Mouse (Mus musculus): Measurements from ENCODE around the gene Kalrn. TPM values are rescaled to one million over a fixed set of nuclear protein-coding genes. Genes with fewer than 3 reads are reported as not detected.
A peak's percentile ranks its signal among the peaks of the same experiment; 100 is the strongest.

Kalrn gene
- polyA plus RNA-seq, 1 experiment from 2014 or later: 33.2 TPM

GRCm38 (mm10) chr16:34573856-34574491 is 642 bp upstream of the Kalrn start:
- Histone ChIP-seq H3K4me2 (replicated peaks) (peak overlapping the region; percentile 87), H3K27ac (peak overlapping the region; percentile 98), H3K4me1 (peaks cover 27% of the 10 kb centered on the region), H3K4me3 (peak overlapping the region; percentile 91), H3K36me3 (no peaks in the 10 kb centered on the region), H3K27me3 (no peaks in the 10 kb centered on the region), H3K9me3 (replicated peaks) (no peaks in the 10 kb centered on the region), H3K9ac (peak overlapping the region; percentile 97)
- ATAC-seq (ENCODE audit: low FRiP score): peak; percentile 83
- under 1% methylated on average over 42 of the region's 42 CpGs for WGBS

GRCm38 (mm10) chr16:34572406-34573150 is 754 bp downstream of the Kalrn start:
- under 1% methylated on average over 54 of the region's 61 CpGs for WGBS
- Histone ChIP-seq H3K36me3 (peaks cover 1% of the 10 kb centered on the region; the same call in 1 of the 2 replicates), H3K9me3 (replicated peaks) (no peaks in the 10 kb centered on the region), H3K4me2 (replicated peaks) (peak overlapping the region; percentile 87), H3K4me1 (peaks cover 31% of the 10 kb centered on the region), H3K9ac (peak overlapping the region; percentile 97), H3K4me3 (peak overlapping the region; percentile 91), H3K27ac (peak overlapping the region; percentile 98), H3K27me3 (no peaks in the 10 kb centered on the region)
- ATAC-seq (ENCODE audit: low FRiP score): peak; percentile 6; the same call in 1 of the 2 replicates

- Histone ChIP-seq H3K9ac (peak overlapping the region; percentile 97), H3K27me3 (no peaks in the 10 kb centered on the region), H3K4me1 (peaks cover 33% of the 10 kb centered on the region), H3K9me3 (replicated peaks) (no peaks in the 10 kb centered on the region), H3K4me2 (replicated peaks) (peak overlapping the region; percentile 87), H3K4me3 (peak overlapping the region; percentile 91), H3K27ac (peak overlapping the region; percentile 98; the same call in 1 of the 2 replicates), H3K36me3 (peaks cover 6% of the 10 kb centered on the region; the same call in 1 of the 2 replicates)
- under 1% methylated on average over 10 of the region's 10 CpGs for WGBS
- ATAC-seq (ENCODE audit: low FRiP score): no peak
Observed at GRCm38 (mm10) chr16:34571931-34572405, 1.4 kb downstream of the Kalrn start.

GRCm38 (mm10) chr16:34569897-34570296 is 3.4 kb downstream of the Kalrn start:
- Histone ChIP-seq H3K27ac (no peak overlapping the region), H3K9me3 (replicated peaks) (no peaks in the 10 kb centered on the region), H3K4me1 (peaks cover 52% of the 10 kb centered on the region), H3K9ac (no peak overlapping the region), H3K4me3 (no peak overlapping the region), H3K36me3 (peaks cover 6% of the 10 kb centered on the region; the same call in 1 of the 2 replicates), H3K4me2 (replicated peaks) (no peak overlapping the region), H3K27me3 (no peaks in the 10 kb centered on the region)
- ATAC-seq (ENCODE audit: low FRiP score): no peak
- WGBS: 55% methylated on average over 2 of the region's 2 CpGs

GRCm38 (mm10) chr16:34568831-34569230 is 4.5 kb downstream of the Kalrn start:
- no peak overlapping the region for H3K4me3 ChIP-seq
- ATAC-seq (ENCODE audit: low FRiP score): no peak
- no peak overlapping the region for H3K27ac ChIP-seq
- H3K4me1 ChIP-seq: peaks cover 58% of the 10 kb centered on the region
- no peak overlapping the region for H3K9ac ChIP-seq
- no peaks in the 10 kb centered on the region for H3K9me3 ChIP-seq (replicated peaks)
- no peaks in the 10 kb centered on the region for H3K27me3 ChIP-seq
- H3K4me2 ChIP-seq (replicated peaks): no peak overlapping the region
- peaks cover 6% of the 10 kb centered on the region; the same call in 1 of the 2 replicates for H3K36me3 ChIP-seq
- 84% methylated on average over 6 of the region's 6 CpGs for WGBS

- no peak for ATAC-seq (ENCODE audit: low FRiP score)
- Histone ChIP-seq H3K4me2 (replicated peaks) (no peak overlapping the region), H3K4me1 (peaks cover 67% of the 10 kb centered on the region), H3K4me3 (no peak overlapping the region), H3K9ac (no peak overlapping the region), H3K9me3 (replicated peaks) (no peaks in the 10 kb centered on the region), H3K27me3 (no peaks in the 10 kb centered on the region), H3K27ac (no peak overlapping the region), H3K36me3 (peaks cover 6% of the 10 kb centered on the region; the same call in 1 of the 2 replicates)
- WGBS: 82% methylated on average over 11 of the region's 11 CpGs
Observed at GRCm38 (mm10) chr16:34563593-34564280, 9.6 kb downstream of the Kalrn start.

GRCm38 (mm10) chr16:34561734-34562135 is 11.6 kb downstream of the Kalrn start:
- Histone ChIP-seq H3K9me3 (replicated peaks) (no peaks in the 10 kb centered on the region), H3K4me1 (peaks cover 74% of the 10 kb centered on the region), H3K36me3 (no peaks in the 10 kb centered on the region), H3K27ac (peak overlapping the region; percentile 76), H3K4me2 (replicated peaks) (peak overlapping the region; percentile 16), H3K4me3 (no peak overlapping the region), H3K27me3 (no peaks in the 10 kb centered on the region), H3K9ac (no peak overlapping the region)
- ATAC-seq (ENCODE audit: low FRiP score): peak; percentile 88
- 10% methylated on average over 5 of the region's 5 CpGs for WGBS

GRCm38 (mm10) chr16:34560814-34561213 is 12.5 kb downstream of the Kalrn start:
- Histone ChIP-seq H3K4me1 (peaks cover 69% of the 10 kb centered on the region), H3K36me3 (no peaks in the 10 kb centered on the region), H3K27me3 (no peaks in the 10 kb centered on the region), H3K27ac (no peak overlapping the region), H3K9me3 (replicated peaks) (no peaks in the 10 kb centered on the region), H3K4me2 (replicated peaks) (no peak overlapping the region), H3K4me3 (no peak overlapping the region), H3K9ac (no peak overlapping the region)
- WGBS: 59% methylated on average over 5 of the region's 5 CpGs
- ATAC-seq (ENCODE audit: low FRiP score): no peak

GRCm38 (mm10) chr16:34560411-34560810 is 12.9 kb downstream of the Kalrn start:
- WGBS: 83% methylated on average over 2 of the region's 2 CpGs
- Histone ChIP-seq H3K36me3 (no peaks in the 10 kb centered on the region), H3K9ac (no peak overlapping the region), H3K9me3 (replicated peaks) (no peaks in the 10 kb centered on the region), H3K27ac (no peak overlapping the region), H3K4me2 (replicated peaks) (no peak overlapping the region), H3K27me3 (no peaks in the 10 kb centered on the region), H3K4me1 (peaks cover 69% of the 10 kb centered on the region), H3K4me3 (no peak overlapping the region)
- ATAC-seq (ENCODE audit: low FRiP score): no peak

GRCm38 (mm10) chr16:34557891-34558290 is 15.4 kb downstream of the Kalrn start:
- no peaks in the 10 kb centered on the region for H3K36me3 ChIP-seq
- peaks cover 60% of the 10 kb centered on the region for H3K4me1 ChIP-seq
- H3K4me3 ChIP-seq: no peak overlapping the region
- no peaks in the 10 kb centered on the region for H3K27me3 ChIP-seq
- no peak overlapping the region for H3K4me2 ChIP-seq (replicated peaks)
- no peak for ATAC-seq (ENCODE audit: low FRiP score)
- no peak overlapping the region for H3K9ac ChIP-seq
- 58% methylated on average over 6 of the region's 6 CpGs for WGBS
- H3K9me3 ChIP-seq (replicated peaks): no peaks in the 10 kb centered on the region
- H3K27ac ChIP-seq: no peak overlapping the region

- no peak overlapping the region for H3K4me3 ChIP-seq
- no peak for ATAC-seq (ENCODE audit: low FRiP score)
- H3K4me1 ChIP-seq: peaks cover 56% of the 10 kb centered on the region
- no peaks in the 10 kb centered on the region for H3K36me3 ChIP-seq
- H3K27me3 ChIP-seq: no peaks in the 10 kb centered on the region
- H3K27ac ChIP-seq: no peak overlapping the region
- no peaks in the 10 kb centered on the region for H3K9me3 ChIP-seq (replicated peaks)
- no peak overlapping the region for H3K4me2 ChIP-seq (replicated peaks)
- 81% methylated on average over 1 of the region's 1 CpGs for WGBS
- no peak overlapping the region for H3K9ac ChIP-seq
Observed at GRCm38 (mm10) chr16:34552731-34553130, 20.6 kb downstream of the Kalrn start.

GRCm38 (mm10) chr16:34549470-34549999 is 23.8 kb downstream of the Kalrn start:
- 87% methylated on average over 5 of the region's 5 CpGs for WGBS
- H3K27ac ChIP-seq: no peak overlapping the region
- ATAC-seq (ENCODE audit: low FRiP score): no peak
- H3K9ac ChIP-seq: no peak overlapping the region
- H3K9me3 ChIP-seq (replicated peaks): no peaks in the 10 kb centered on the region
- no peak overlapping the region for H3K4me2 ChIP-seq (replicated peaks)
- H3K4me1 ChIP-seq: peaks cover 64% of the 10 kb centered on the region
- H3K27me3 ChIP-seq: no peaks in the 10 kb centered on the region
- no peak overlapping the region for H3K4me3 ChIP-seq
- H3K36me3 ChIP-seq: no peaks in the 10 kb centered on the region

All from hindbrain, embryonic 12.5 days (tissue).